Mouse (Mus musculus) heart, adult 2 months (tissue): ENCODE data around the gene Gm21904. TPM values are rescaled to one million over a fixed set of nuclear protein-coding genes. Genes with fewer than 3 reads are reported as not detected.
"Not testable (repeated sequence)": the region's sequence is repeated elsewhere in the genome, so short reads cannot be mapped to it uniquely, and the experiment has no call there.

Source experiments
- DNase-seq, 2 experiments: peaks; one replicate each; pipeline ENCODE4 v3.0.0; 2021
- H3K27ac ChIP-seq: fragments of 200-600 bp; 2 replicates; pipeline ENCODE4 v1.8.1; 2022
- H3K27me3 ChIP-seq: fragments of 200-500 bp; 2 replicates; pipeline ENCODE4 v1.6.1; 2012; ENCODE audit warnings: mild to moderate bottlenecking, low read length, inconsistent platforms, mixed read lengths; ENCODE audit not compliant: control insufficient read depth, insufficient read depth
- H3K36me3 ChIP-seq: fragments of 200-500 bp; 2 replicates; pipeline ENCODE4 v1.6.1; 2012; ENCODE audit warnings: low read length, inconsistent platforms; ENCODE audit not compliant: control insufficient read depth, insufficient read depth
- H3K4me1 ChIP-seq: fragments of 200-500 bp; 2 replicates; pipeline ENCODE4 v1.6.1; 2011; ENCODE audit warnings: low read length; ENCODE audit not compliant: control insufficient read depth, insufficient read depth
- H3K4me3 ChIP-seq: fragments of 200-600 bp; 2 replicates; pipeline ENCODE4 v1.8.1; 2022
- H3K79me2 ChIP-seq: fragments of 200-500 bp; replicated peaks from 2 replicates; pipeline ENCODE4 v1.6.1; 2012; ENCODE audit warnings: mild to moderate bottlenecking, inconsistent platforms, low read length, moderate library complexity, mixed read lengths; ENCODE audit not compliant: control insufficient read depth, insufficient read depth
- H3K9ac ChIP-seq: fragments of 200-500 bp; 2 replicates; pipeline ENCODE4 v1.6.1; 2012; ENCODE audit warnings: low read depth, mild to moderate bottlenecking, control low read depth, inconsistent platforms, low read length, mixed read lengths
- WGBS: fragments of 180-500 bp; shearing (Covaris S2); methylation state at CpG from one replicate; pipeline ENCODE4 v1.1.7; 2018; 5-methylcytosine and 5-hydroxymethylcytosine counted together
- intact Hi-C: fragments of 180-260 bp; cut with DNase I; formaldehyde crosslinking; loops from one replicate; pipeline ENCODE4 v1.15.1; 2025
- long read RNA-seq: library from polyadenylated mRNA; stranded (forward); transcript quantifications from one replicate; pipeline ENCODE4 v2.0.0, GENCODE M21; 2021
- polyA plus RNA-seq: library from polyadenylated mRNA; depleted of rRNA; stranded (reverse); fragments of >200 nt; gene quantifications from 2 replicates; pipeline ENCODE4 v1.2.3, GENCODE M21; 2012; rRNA removed
- total RNA-seq, 2 experiments: library from RNA; stranded (reverse); gene quantifications; 2 replicates each; pipeline ENCODE4 v1.2.3; 2021

Gm21904 gene
- total RNA-seq (not detected), polyA plus RNA-seq (not detected in 2 replicates)
- long read RNA-seq: 0 reads

DNA sequence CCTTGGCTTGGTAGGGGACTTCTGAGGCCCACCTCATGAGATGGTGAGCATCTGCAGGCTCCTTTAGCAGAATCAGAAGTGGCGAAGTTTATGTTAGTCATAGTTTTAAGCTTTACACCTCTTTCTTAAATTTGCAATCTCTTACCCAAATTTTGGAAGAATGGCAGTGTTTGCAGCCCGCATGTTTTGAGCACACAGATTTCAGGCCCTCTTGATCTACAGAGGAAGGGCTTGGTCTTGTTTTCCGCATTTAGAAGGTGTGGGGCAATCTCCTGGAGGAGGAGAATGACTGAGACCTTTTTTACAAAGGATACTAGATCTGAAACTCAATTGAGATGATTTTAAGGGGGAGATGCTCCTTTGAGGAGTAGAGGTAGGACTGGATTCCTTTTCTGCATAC, at the start of gene Gm21904:
TSS of gene Gm21904 (minus strand) at position 101 of the 400 bp plus-strand sequence.
- DNase-seq, H3K4me3 ChIP-seq, H3K27me3 ChIP-seq, H3K79me2 ChIP-seq, H3K27ac ChIP-seq, H3K4me1 ChIP-seq, H3K9ac ChIP-seq, H3K36me3 ChIP-seq, intact Hi-C loops: not testable (repeated sequence)
- WGBS: no CpG with 5 or more reads among the region's 3 CpGs

DNA sequence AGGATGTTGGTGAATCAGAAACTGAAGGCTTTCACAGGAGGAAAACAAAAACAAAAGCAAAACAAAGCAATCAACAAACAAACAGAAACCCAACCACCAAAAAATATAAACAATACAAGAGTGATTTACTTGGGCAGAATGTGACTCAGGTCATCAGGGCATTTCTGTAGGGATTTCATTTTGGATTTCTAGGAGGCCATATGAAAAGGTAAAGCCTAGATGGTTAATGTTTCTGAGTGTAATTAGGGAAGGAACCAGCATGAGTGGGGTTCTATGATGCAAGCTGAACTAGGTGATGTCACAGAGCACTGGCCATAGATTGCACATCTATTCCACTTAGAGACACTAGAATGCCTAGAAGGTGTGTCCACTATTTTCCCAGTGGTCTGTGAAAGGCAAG, 28.4 kb upstream of the Gm21904 start, which contains the start of the genes Gm20772 and Gm20831:
TSS of gene Gm20772 (plus strand) at position 301 of the 400 bp plus-strand sequence.
TSS of gene Gm20831 (plus strand) at position 301 of the 400 bp plus-strand sequence.
- H3K4me1 ChIP-seq, H3K4me3 ChIP-seq, intact Hi-C loops, H3K36me3 ChIP-seq, H3K27ac ChIP-seq, H3K27me3 ChIP-seq, H3K79me2 ChIP-seq, H3K9ac ChIP-seq, DNase-seq: not testable (repeated sequence)

Other genes with a start within 250 kb of the Gm21904 start
- not detected for gene Gm20772, start 28.5 kb upstream of the Gm21904 start, total RNA-seq
- not detected in 2 replicates for gene Gm20772, start 28.5 kb upstream of the Gm21904 start, polyA plus RNA-seq
- gene Gm20831, start 28.5 kb upstream of the Gm21904 start, total RNA-seq: not detected
- gene Gm20831, start 28.5 kb upstream of the Gm21904 start, polyA plus RNA-seq: not detected in 2 replicates
- not detected for gene Srsy, start 91.1 kb upstream of the Gm21904 start, total RNA-seq
- gene Srsy, start 91.1 kb upstream of the Gm21904 start, polyA plus RNA-seq: not detected in 2 replicates
- not detected for gene Gm21764, start 215.5 kb upstream of the Gm21904 start, total RNA-seq
- not detected in 2 replicates for gene Gm21764, start 215.5 kb upstream of the Gm21904 start, polyA plus RNA-seq
- not detected for gene Ssty1, start 242.8 kb upstream of the Gm21904 start, total RNA-seq
- not detected in 2 replicates for gene Ssty1, start 242.8 kb upstream of the Gm21904 start, polyA plus RNA-seq